Mouse (Mus musculus) heart, postnatal 10 days (tissue): ENCODE data around the gene Sncg. TPM values are rescaled to one million over a fixed set of nuclear protein-coding genes. Genes with fewer than 3 reads are reported as not detected.
A peak's percentile ranks its signal among the peaks of the same experiment; 100 is the strongest.
"Not testable (repeated sequence)": the region's sequence is repeated elsewhere in the genome, so short reads cannot be mapped to it uniquely, and the experiment has no call there.

ENCODE experiments used
- DNase-seq, 2 experiments: peaks; one replicate each; pipeline ENCODE4 v3.0.0; 2021
- intact Hi-C: fragments of 180-260 bp; cut with DNase I; formaldehyde crosslinking; loops from one replicate; pipeline ENCODE4 v1.15.1; 2025
- total RNA-seq, 2 experiments: library from RNA; stranded (reverse); gene quantifications; 2 replicates each; pipeline ENCODE4 v1.2.3; 2021

Sncg gene
- total RNA-seq, 2 experiments from 2014 or later, result 3.4 to 3.7 TPM

DNA sequence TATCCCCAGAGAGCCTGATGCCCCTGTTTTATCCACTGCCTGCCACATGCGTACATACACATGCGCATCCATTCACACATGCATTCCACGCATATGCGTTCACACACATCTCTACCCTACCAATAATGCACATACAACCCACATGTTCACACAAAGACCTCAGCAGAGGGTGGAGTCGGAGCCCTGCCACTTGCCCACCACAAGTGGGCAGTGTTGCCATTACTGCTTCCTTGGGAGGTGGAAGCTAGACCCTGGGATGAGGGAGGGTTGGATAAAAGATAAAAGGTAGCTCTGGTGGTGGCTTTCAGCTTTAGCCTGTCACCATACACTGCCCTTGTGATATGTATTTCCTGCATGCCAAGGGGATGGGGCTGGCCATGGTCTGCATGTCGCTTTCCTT, 1.9 kb downstream of the Sncg start:
- intact Hi-C loops, result loop anchor here (1.0 to 5.0 kb wide), 2 partner anchors 29 to 175 kb away; no protein-coding TSS in a partner anchor

DNA sequence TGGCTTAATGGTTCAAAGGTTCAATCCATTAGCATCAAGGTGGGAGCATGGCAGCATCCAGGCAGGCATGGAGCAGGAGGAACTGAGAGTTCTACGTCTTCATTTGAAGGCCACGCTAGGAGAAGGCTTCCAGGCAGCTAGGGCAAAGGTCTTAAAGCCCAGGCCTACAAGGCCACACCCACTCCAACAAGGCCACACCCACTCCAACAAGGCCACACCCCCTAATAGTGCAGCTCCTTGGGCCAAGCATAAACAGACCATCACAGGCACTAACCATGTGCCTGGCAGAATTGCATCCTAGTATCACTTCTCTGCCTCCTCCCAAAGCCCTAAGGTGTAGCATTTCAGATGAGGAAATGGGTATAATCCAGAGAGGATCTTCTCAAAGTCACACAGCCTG, 2.8 kb downstream of the Sncg start:
- no peak for DNase-seq
- intact Hi-C loops, result loop anchor here (1.0 to 5.0 kb wide), 3 partner anchors 30 to 199 kb away; no protein-coding TSS in a partner anchor

More for the DNA sequence above, 1.9 kb downstream of the Sncg start:
- peak; percentile 71 to 84 for DNase-seq

DNA sequence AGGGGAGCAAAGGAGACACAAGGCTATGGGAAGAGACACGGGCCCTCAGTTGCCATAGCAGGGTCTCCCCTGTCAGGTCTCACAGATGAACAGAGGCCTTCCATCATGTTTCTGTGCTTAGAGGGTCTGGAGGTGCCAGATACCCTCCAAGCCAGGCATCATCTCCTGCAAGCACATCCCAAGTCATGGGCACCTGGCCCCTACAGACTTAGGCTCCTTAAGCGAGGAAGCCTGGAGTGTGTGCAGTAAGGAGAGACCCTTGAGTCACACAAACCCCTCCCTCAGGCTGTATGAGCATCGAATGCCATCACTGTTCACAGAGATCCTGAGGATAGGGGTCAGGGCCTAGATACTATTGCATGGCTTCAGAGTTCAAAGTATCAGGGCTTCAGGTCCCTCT, 3.7 kb downstream of the Sncg start:
- DNase-seq, result no peak
- intact Hi-C loops, result loop anchor here (2.0 to 5.0 kb wide), 2 partner anchors 176 to 200 kb away; no protein-coding TSS in a partner anchor

- no peak for DNase-seq
- intact Hi-C loops, result loop anchor here (2.0 to 5.0 kb wide), 2 partner anchors 177 to 201 kb away; no protein-coding TSS in a partner anchor
Measured at GRCm38 (mm10) chr14:34370203-34370602, 4.4 kb downstream of the Sncg start.

GRCm38 (mm10) chr14:34365147-34365507, 9.5 kb downstream of the Sncg start:
- intact Hi-C loops, result loop anchor here (10.0 kb wide), 1 partner anchor 410 kb away; the partner anchor contains the start of gene Rbp3
- DNase-seq, result no peak

- intact Hi-C loops, result loop anchor here (10.0 kb wide), 1 partner anchor 410 kb away; the partner anchor contains the start of gene Rbp3
- DNase-seq, result not testable (repeated sequence)
Measured at GRCm38 (mm10) chr14:34364254-34365146, 10.1 kb downstream of the Sncg start.

- peak; percentile 74 to 76 for DNase-seq
- intact Hi-C loops, result loop anchor here (1.0 to 10.0 kb wide), 4 partner anchors 53 to 409 kb away; partner anchors contain the start of genes Glud1, Rbp3 and Shld2
Measured at GRCm38 (mm10) chr14:34363490-34364253, 10.9 kb downstream of the Sncg start.

- peak; percentile 73 to 76 for DNase-seq
- intact Hi-C loops, result loop anchor here (1.0 to 10.0 kb wide), 4 partner anchors 52 to 408 kb away; partner anchors contain the start of genes Glud1, Rbp3 and Shld2
Measured at GRCm38 (mm10) chr14:34362726-34363445, 11.7 kb downstream of the Sncg start.

DNA sequence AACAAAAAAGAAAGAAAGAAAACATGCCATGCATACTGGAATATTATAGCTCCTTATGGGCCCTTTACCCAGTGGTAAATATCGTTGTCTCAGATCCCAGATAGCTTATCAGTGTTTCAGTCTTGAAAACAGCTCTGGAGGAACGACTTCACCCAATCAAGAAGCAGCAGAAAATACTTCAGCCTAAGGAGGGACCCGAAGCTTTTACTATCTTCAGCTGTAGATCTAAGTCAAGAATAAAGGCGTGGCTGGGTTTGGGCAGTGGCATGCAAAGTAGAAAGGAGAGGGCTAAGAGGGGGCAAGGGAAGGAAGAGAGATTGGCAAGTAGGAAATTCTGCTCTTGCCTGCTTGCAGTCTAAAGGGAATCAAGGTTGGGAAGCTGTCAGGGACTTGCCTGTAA, 12.5 kb downstream of the Sncg start:
- no peak for DNase-seq
- intact Hi-C loops, result loop anchor here (2.0 to 10.0 kb wide), 3 partner anchors 51 to 407 kb away; partner anchors contain the start of genes Glud1, Rbp3 and Shld2

DNA sequence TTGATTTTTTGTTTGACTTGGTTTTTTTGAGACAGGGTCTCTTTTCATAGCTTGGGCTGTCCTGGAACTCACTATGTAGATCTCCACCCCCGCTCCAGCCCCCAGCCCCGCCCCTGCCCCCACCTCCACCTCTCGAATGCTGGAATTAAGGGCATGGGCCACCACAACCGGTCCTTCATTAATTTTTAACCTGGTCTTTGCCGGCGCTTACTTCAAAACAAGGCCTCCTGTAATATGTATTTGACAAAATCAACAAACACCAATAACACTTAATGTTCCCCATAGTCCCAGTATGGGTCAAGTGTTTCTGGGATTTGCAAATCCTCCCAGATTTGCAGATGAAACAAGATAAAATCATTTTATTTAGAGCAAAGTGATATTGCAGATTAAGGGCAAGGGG, 14.3 kb downstream of the Sncg start:
- intact Hi-C loops, result loop anchor here (10.0 kb wide), 1 partner anchor 405 kb away; the partner anchor contains the start of gene Rbp3
- no peak for DNase-seq

DNA sequence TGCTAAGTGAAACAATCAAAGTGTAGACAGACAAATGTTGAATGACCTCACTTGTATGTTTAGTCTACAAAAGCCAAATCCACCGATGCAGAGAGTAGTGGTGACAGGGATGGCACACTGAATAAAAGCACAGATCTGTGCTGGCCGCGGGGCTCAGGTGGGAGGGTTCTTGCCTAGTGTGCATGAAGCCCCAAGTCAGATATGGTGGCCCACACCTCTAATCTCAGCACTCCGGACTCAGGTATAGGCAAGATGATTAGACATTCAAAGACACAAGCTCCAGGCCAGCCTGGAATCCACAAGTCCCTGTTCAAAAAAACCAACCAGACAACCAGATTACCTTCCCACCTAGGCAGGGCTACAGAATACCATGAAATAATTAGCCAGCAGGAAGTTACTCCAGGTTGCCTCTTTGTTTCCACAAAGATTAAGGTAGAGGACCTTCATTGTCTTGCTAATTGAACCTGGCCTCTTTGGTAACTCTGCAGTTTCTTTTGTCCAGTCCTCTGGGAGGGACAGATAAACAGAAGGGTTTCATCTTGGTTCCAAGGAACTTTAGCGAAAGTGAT, 14.8 kb downstream of the Sncg start:
- no peak for DNase-seq
- intact Hi-C loops, result loop anchor here (5.0 to 10.0 kb wide), 2 partner anchors 38 to 405 kb away; partner anchors contain the start of gene Rbp3

- no peak for DNase-seq
- intact Hi-C loops, result loop anchor here (5.0 kb wide), 1 partner anchor 39 kb away; no protein-coding TSS in a partner anchor
Measured at GRCm38 (mm10) chr14:34357671-34358455, 16.7 kb downstream of the Sncg start.

DNA sequence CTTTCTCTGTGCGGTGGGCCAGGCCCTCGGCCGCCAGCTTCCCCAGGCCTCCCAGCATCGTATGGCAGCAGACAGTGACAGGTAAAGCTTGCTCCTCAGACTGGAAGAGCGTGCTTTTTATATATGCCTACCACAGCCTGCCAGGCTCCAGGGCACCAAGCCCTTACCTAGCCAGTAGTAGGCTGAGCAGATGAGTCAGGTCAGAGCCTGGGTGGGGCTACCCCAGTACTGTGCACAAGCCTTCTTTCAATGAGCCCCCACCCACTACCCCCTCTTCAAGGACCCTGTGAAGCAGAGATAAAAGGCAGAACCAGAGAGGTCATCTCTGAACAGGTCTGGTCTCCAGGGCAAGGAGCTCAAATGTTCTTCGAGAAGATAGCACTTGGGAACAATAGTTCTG, 19.3 kb downstream of the Sncg start, which contains the start of gene Fam25c:
Fam25c (minus strand) TSS at position 133 of the 400 bp plus-strand sequence.
- no peak for DNase-seq
- intact Hi-C loops, result loop anchor here (5.0 kb wide), 1 partner anchor 42 kb away; no protein-coding TSS in a partner anchor

- intact Hi-C loops, result no loop called here
- DNase-seq, result no peak
Measured at GRCm38 (mm10) chr14:34354456-34354855, 20.1 kb downstream of the Sncg start.

GRCm38 (mm10) chr14:34353326-34353725, 21.3 kb downstream of the Sncg start:
- intact Hi-C loops, result no loop called here
- DNase-seq, result no peak

DNA sequence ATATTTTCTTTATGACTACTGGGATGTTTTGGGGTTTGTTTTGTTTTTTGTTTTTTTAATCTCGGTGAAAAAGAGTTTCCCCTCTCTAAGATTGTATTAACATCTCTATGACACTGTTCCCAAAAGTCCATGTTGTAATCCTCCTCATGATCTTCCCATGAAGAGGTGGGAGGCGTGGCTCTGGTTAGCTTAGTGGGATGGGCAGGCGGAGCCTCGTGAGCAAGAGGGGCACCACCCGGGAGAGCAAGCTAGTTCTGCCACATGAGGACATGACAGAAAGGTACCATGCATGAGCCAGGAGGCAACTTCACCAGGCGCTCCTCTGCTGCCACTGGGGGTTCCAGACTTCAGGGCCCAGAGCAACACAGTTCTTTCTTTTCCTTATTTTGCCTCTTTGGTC, 22.1 kb downstream of the Sncg start:
- DNase-seq, result no peak
- intact Hi-C loops, result no loop called here

- intact Hi-C loops, result no loop called here
- DNase-seq, result no peak
Measured at GRCm38 (mm10) chr14:34351660-34352059, 22.9 kb downstream of the Sncg start.

DNA sequence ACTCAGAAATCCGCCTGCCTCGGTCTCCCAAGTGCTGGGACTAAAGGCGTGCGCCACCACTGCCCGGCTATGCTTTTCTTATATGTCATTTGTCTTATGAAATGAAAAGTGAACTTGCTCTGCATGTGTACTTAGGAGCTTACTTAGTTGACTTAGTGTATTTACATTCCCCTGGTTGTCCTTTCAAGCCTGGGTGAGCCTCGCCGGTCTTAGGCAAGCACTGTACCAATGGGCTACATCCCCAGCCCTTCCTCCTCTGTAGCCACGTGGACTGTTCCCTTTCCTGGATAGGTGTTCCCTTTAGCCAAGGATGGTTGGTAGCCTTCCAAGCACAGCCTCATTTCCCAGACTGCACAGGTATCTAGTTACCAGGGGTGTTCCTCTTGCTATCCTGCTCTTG, 25.6 kb downstream of the Sncg start:
- intact Hi-C loops, result no loop called here
- no peak for DNase-seq

DNA sequence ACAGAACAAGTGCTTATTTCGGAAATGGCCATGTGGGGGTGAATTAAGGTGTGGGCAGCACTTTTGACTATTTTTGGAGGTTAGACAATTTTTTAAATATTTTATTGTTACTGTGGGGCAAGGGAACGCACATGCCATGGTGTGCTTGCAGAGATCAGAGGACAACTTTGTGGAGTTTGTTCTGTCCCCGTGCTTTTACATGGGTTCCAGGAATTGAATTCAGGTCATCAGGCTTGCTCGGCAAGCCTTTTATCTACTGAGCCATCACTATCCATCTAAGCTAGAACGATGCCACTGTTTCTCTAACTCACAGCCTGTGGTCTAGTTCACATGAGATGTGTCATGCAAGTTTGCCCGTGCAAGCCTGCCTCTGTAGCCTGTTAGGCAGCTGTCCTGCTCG, 26.3 kb downstream of the Sncg start:
- intact Hi-C loops, result no loop called here
- DNase-seq, result no peak
